In the genomic region with DNA sequence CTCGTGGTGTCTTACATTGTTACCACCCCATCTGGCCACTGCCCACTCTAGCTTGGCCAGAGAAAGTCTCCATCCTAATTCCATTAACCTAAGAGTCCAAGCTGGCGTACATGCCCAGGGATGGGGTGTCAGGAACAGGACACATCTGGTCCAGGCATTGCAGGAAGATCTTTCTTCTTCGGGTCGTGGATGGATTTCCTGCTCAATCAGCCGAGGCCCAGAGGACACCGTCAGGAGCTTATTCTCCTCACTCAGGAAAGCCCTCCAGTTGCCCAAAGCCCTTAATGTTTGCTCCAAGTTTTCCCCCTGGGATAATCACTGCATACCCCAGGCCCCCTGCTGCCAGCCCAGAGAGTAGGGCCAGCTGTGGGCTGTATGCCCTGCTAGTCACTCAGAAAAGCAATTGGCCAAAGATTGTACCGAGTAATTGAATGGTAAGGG, we compare ENCODE assay signal across 11 mouse cellular contexts.
DNase-seq lines count a peak whose midpoint lies in the region; ATAC-seq lines count a peak whose summit lies in the region.
"Had no signal": no experiment of that assay in that cellular context is flagged by ENCODE, and none has a peak within 500 bp of the region (broad histone marks: within the 10 kb centered on the region; RNA-seq: fewer than 3 reads in every experiment).

No protein-coding gene starts in this region.

- H3K9ac ChIP-seq in kidney, embryonic 16.5 days (replicated peaks; ENCODE audit: low read length): 0 out of 2 replicates have a peak overlapping the region, but pooled peaks have one; percentile 36
- no peak overlapping the region for H3K9ac ChIP-seq in forebrain, embryonic 15.5 days (replicated peaks)
- no peak overlapping the region for H3K9ac ChIP-seq in liver, embryonic 11.5 days (ENCODE audit: low read depth, low read length)
- H3K9ac ChIP-seq: hindbrain, embryonic 15.5 days had no signal

- peaks cover 43% of the 10 kb centered on the region for H3K27me3 ChIP-seq in kidney, embryonic 16.5 days (ENCODE audit: insufficient read depth, low read length)
- H3K27me3 ChIP-seq in forebrain, embryonic 15.5 days: no peaks in the 10 kb centered on the region
- H3K27me3 ChIP-seq in liver, embryonic 11.5 days (replicated peaks; ENCODE audit: control insufficient read depth, insufficient read depth, low read length): no peaks in the 10 kb centered on the region

- no peak overlapping the region for H3K4me3 ChIP-seq in kidney, embryonic 16.5 days (ENCODE audit: low read length)
- no peak overlapping the region for H3K4me3 ChIP-seq in forebrain, embryonic 15.5 days
- no peak overlapping the region for H3K4me3 ChIP-seq in liver, embryonic 11.5 days (ENCODE audit: low read depth, low read length)
- H3K4me3 ChIP-seq: hindbrain, embryonic 15.5 days had no signal

- H3K4me2 ChIP-seq in kidney, embryonic 16.5 days (replicated peaks; ENCODE audit: low read depth, low read length): no peak overlapping the region
- 0 out of 2 replicates have a peak overlapping the region, but pooled peaks have one; percentile 13 for H3K4me2 ChIP-seq in forebrain, embryonic 15.5 days (replicated peaks)
- no peak overlapping the region for H3K4me2 ChIP-seq in liver, embryonic 11.5 days
- H3K4me2 ChIP-seq: hindbrain, embryonic 15.5 days had no signal

- DNase-seq in kidney, adult 18-20 months: no peak
- DNase-seq in embryo, embryonic 9.5 days (ENCODE audit: extremely low spot score): peak; percentile 58
- peak; percentile 52 to 80 for DNase-seq in lung, postnatal 4 days
- DNase-seq in right cerebral cortex, postnatal 10 days (ENCODE audit: low spot score in 2 of 2): no peak
- no peak for DNase-seq in liver, embryonic 11.5 days (ENCODE audit: low spot score)
- DNase-seq: liver had no signal

- H3K36me3 ChIP-seq in kidney, embryonic 16.5 days (ENCODE audit: insufficient read depth, low read length): no peaks in the 10 kb centered on the region
- no peaks in the 10 kb centered on the region for H3K36me3 ChIP-seq in forebrain, embryonic 15.5 days
- H3K36me3 ChIP-seq in liver, embryonic 11.5 days (ENCODE audit: control insufficient read depth, insufficient read depth, low read length): no peaks in the 10 kb centered on the region
- H3K36me3 ChIP-seq: G1E; hindbrain, embryonic 15.5 days had no signal

- peak; percentile 20; the same call in 1 of the 2 replicates for ATAC-seq in kidney, embryonic 16.5 days (ENCODE audit: low FRiP score, low TSS enrichment)
- ATAC-seq in forebrain, embryonic 15.5 days (replicated peaks): peak; percentile 42
- no peak for ATAC-seq in liver, embryonic 11.5 days (replicated peaks; ENCODE audit: low FRiP score)
- ATAC-seq in erythroid progenitor cell, adult 5-6 weeks (replicated peaks; ENCODE audit: low FRiP score, poor library complexity, severe bottlenecking): no peak

- WGBS in kidney, embryonic 16.5 days: 17% methylated on average over 7 of the region's 7 CpGs
- 21% methylated on average over 7 of the region's 7 CpGs for WGBS in forebrain, embryonic 15.5 days
- 50% methylated on average over 7 of the region's 7 CpGs for WGBS in liver, embryonic 11.5 days

- peaks cover 42% of the 10 kb centered on the region for H3K4me1 ChIP-seq in kidney, embryonic 16.5 days (ENCODE audit: insufficient read depth, low read length)
- H3K4me1 ChIP-seq in forebrain, embryonic 15.5 days: peaks cover 56% of the 10 kb centered on the region
- H3K4me1 ChIP-seq in liver, embryonic 11.5 days (replicated peaks; ENCODE audit: control insufficient read depth, insufficient read depth, low read length): no peaks in the 10 kb centered on the region; the same call in 1 of the 2 replicates

- no peak overlapping the region; the same call in 1 of the 2 replicates for H3K27ac ChIP-seq in kidney, embryonic 16.5 days (ENCODE audit: low read length)
- peak overlapping the region; percentile 76 for H3K27ac ChIP-seq in forebrain, embryonic 15.5 days (replicated peaks)
- no peak overlapping the region for H3K27ac ChIP-seq in liver, embryonic 11.5 days (ENCODE audit: low read depth, low read length)
- H3K27ac ChIP-seq: hindbrain, embryonic 15.5 days had no signal

- H3K9me3 ChIP-seq in kidney, embryonic 16.5 days (ENCODE audit: low read length): no peaks in the 10 kb centered on the region
- no peaks in the 10 kb centered on the region for H3K9me3 ChIP-seq in forebrain, embryonic 15.5 days
- H3K9me3 ChIP-seq in liver, embryonic 11.5 days (ENCODE audit: control insufficient read depth, low read length): no peaks in the 10 kb centered on the region
- H3K9me3 ChIP-seq: G1E; hindbrain, embryonic 15.5 days had no signal

Comparison
In these comparisons a context has a peak if more than half of its experiments do, and no peak if none do; other contexts are left out.
1. ATAC-seq: peak in kidney, embryonic 16.5 days (single experiment) and forebrain, embryonic 15.5 days (single experiment); none in liver, embryonic 11.5 days (single experiment) and erythroid progenitor cell, adult 5-6 weeks (single experiment).
2. DNase-seq: peak in embryo, embryonic 9.5 days (single experiment) and lung, postnatal 4 days (2 of 2); none in kidney, adult 18-20 months (single experiment), right cerebral cortex, postnatal 10 days (0 of 2) and liver, embryonic 11.5 days (single experiment).